Mouse (Mus musculus) bone marrow macrophage, adult 2 months (primary cell): Measurements from ENCODE around the gene Dis3l.

Experiments used
- CTCF ChIP-seq: IDR thresholded peaks from 2 replicates; pipeline ENCODE4 v1.5.1; 2012; ENCODE audit warnings: low read depth, mild to moderate bottlenecking, low read length, moderate library complexity
- POLR2A ChIP-seq: IDR thresholded peaks from 2 replicates; pipeline ENCODE4 v1.6.1; 2012; ENCODE audit warnings: mild to moderate bottlenecking, low read depth, low read length, borderline replicate concordance

DNA sequence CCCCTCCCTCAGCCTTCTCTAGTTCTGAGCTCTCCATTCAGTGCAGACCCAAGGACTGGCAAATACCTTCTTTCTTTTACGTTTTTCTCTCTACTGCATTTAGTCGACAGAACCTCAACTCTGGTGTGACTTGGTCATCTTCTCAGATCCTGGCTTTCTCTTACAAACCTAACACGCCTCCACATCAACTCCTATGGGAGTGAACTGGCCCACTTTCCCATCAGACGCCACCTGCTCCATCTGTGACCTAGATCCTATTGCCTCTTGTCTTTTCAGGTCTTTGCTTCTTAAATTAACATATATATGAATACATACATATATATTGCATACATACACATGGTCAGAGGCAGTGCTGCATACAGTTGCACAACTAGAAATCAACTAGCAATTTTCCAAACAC lies 67.3 kb downstream of the Dis3l start:
- TF ChIP-seq CTCF: no peak
- no peak for TF ChIP-seq POLR2A
